Mouse (Mus musculus) layer of hippocampus, adult 18-20 months (tissue): ENCODE measurements around the gene Apoa5. TPM values are rescaled to one million over a fixed set of nuclear protein-coding genes. Genes with fewer than 3 reads are reported as not detected.
"Not testable (repeated sequence)": the region's sequence is repeated elsewhere in the genome, so short reads cannot be mapped to it uniquely, and the experiment has no call there.

Experiments
- DNase-seq, 2 experiments: peaks; one replicate each; pipeline ENCODE4 v3.0.0; 2022; ENCODE audit warnings: low spot score in 2 of 2
- total RNA-seq, 2 experiments: library from RNA; stranded (reverse); gene quantifications; 2 replicates each; pipeline ENCODE4 v1.2.3; 2021

The Apoa5 gene
- total RNA-seq, 2 experiments from 2014 or later, result not detected

- no peak for DNase-seq
Observed at GRCm38 (mm10) chr9:46261131-46261530, 7.3 kb upstream of the Apoa5 start.

DNA sequence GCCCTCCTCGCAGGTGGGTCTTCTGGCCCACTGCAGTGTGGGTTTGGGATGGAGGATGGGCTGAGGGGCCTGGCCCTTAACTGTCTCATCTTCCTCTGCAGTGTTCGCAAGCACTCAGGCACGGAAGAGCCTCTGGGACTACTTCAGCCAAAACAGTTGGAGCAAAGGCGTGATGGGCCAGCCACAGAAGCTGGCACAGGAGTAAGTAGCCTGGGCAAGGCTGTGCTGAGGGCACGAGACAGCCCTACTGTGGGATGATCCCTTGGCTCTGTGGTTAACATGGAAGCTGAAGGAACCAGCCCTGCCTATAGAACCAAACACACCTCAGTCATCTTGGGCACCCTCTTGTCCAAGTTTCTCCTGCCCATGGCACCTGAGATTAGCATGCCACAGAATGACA, 692 bp downstream of the Apoa5 start:
- DNase-seq, result no peak

GRCm38 (mm10) chr9:46270782-46271181, 2.3 kb downstream of the Apoa5 start:
- no peak for DNase-seq

DNA sequence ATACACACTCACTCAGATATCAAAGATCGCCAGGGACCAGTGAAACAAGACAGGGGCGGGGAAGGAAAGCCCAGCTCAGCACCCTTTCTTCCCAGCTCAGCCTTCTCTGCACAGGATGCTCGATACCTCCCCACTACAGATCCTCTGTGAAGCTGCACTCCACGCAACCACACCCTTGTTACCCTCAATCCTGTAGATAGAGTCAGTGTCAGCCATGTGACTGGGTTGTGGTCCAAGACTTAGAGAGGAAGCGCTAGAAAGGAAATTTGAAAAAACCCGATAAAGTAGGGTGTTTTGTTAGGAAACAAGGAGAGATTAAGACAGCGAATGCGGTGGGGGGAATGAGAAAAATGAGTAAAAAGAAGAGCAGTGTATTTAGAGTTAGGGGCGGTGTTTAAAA, 3.6 kb downstream of the Apoa5 start:
- DNase-seq, result no peak

DNA sequence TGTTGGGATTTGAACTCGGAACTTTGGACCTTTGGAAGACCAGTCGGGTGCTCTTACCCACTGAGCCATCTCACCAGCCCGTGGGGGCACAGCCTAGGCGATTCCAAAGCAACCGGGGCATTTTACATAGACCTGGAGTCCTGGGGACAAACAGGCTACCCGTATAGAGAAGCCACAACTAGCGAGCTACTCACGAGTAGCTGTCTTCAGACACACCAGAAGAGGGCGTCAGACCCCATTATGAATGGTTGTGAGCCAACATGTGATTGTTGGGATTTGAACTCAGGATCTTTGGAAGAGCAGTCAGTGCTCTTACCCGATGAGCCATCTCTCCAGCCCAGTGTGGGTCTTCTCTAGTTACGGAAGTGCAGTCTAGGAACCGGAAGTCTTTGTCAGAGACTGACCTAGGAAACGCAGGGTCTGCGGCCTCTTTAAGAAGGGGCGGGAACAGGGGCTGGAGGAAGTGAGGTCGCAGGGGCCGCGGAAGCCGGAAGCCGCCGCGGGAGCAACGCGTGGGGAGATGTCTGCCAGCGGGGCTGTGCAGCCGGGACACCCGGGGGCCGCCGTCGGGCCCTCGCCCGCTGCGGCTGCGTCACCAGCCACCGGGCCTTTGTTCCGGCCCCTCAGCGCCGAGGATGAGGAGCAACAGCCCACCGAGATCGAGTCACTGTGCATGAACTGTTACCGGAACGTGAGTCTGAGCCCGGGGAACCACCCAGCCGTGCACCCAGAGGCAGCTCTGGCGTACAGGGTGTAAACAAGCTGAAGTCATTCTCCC, 4.4 kb downstream of the Apoa5 start, which contains the start of gene Zpr1:
TSS of gene Zpr1 (plus strand) at position 388 of the 778 bp plus-strand sequence.
- DNase-seq, result peak; percentile 89 to 92

GRCm38 (mm10) chr9:46274494-46274893, 6.1 kb downstream of the Apoa5 start:
- DNase-seq, result no peak

DNA sequence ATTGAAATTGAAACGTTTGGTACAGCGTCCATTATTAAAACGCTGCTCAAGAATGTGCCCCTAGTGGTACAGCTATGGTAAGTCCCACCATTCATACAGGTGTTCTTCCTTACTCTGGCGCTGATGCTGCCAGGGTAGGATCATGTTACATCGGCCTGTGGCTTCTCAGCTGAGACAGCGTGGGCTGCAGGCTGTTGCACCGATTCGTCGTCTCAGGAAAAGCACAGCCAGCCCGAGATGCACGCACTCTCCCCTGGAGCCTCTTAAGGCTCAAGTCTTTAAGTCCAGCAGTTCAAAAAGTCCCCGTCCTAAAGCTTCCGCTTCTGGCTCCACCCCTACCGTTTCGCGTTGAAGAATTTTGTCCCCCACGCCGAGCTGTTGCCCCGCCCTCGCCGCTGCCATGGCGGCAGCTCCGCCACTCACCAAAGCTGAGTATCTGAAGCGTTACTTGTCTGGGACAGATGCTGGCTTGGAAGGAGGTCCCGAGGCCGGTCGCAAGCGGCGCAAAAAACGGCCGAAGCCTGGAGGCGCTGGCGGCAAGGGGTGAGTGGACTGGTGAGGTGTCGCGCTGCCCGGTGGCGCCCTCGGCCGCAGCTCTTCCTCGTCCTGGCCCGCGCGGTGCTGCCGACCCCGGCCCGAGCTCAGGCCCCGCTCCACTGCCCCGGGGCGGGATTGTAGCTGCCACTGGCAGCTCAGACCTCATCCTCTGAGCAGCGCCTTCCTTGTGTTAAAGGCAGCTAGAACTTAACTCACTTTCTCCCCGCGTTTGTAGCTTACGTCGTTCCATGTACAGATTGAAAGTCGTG, 14.4 kb downstream of the Apoa5 start, which contains the start of gene Bud13:
TSS of gene Bud13 (plus strand) at position 378 of the 806 bp plus-strand sequence.
- DNase-seq, result peak; percentile 87 to 93

GRCm38 (mm10) chr9:46298381-46298780, 29.9 kb downstream of the Apoa5 start:
- DNase-seq, result no peak

- DNase-seq, result peak in 1 of 2 experiments; percentile 77
Observed at GRCm38 (mm10) chr9:46302142-46302541, 33.7 kb downstream of the Apoa5 start.

- DNase-seq, result no peak
Observed at GRCm38 (mm10) chr9:46309121-46309520, 40.7 kb downstream of the Apoa5 start.

GRCm38 (mm10) chr9:46314507-46314906, 46.1 kb downstream of the Apoa5 start:
- DNase-seq, result peak; percentile 55 to 78

DNA sequence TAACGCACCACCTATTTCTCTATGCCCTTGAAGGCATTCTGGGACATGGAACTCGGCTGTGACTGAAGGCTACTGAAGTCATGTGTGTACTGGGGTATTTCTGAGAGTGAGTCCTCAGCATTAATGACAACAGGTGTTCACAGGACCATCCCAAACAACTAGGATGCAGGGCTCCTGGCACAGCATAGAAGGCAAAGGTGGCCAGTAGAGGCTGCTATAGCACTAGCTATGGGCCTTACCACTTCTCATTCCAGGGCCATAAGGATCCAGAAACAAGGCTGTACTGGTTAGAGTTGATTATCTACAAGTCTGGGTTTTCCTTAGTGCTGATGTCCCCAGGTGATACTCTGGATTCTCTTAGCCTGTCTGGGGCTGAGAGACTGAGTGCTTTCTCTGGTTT, 46.5 kb downstream of the Apoa5 start:
- no peak for DNase-seq

DNA sequence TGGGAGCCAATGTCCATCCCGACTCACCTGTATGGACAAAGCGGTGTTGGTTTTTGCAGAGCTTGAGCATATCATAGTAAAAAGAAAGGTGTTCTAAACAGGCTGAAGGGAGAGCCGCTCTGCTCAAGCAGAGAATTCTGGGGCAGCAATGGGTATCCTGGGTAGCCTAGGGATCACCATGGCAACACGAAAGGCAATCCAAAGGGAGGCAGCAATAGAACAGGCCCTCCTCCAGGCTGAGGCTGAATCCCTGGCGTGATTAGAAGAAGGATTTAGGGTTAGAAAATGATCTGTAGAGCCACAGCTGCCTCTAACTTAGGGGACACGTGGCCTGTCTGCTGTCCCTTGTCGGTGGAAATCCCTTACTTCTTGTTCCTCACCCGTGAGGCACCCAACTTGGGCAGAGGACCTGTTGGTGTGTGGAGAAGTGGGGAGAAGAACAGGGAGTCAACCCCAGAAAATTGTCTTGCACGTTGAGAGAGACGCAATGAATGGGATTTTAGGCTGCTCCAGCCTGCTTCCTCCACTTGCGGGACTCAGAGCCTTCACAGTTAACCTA, 47.5 kb downstream of the Apoa5 start:
- DNase-seq, result peak; percentile 76 to 79

DNA sequence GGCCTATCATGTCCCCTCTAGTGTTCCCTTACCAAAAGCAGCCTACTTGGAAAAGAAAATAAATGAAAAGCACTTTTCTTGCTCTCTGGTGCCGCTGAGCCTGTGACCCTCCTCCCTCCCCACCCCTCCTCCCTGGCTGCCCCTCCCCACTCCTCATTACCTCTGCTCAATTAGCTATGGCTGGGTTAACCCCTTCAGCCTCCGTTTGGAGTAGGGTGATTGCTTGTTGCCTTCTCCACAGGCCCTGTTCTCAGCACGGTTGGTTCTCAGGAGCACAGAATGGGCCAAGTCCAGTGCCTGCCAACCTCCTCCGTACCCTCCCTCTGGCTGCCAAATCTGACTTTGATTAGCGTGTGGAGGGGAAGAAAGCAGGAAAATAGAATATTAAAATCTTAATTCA, 48.0 kb downstream of the Apoa5 start:
- DNase-seq, result peak in 1 of 2 experiments; percentile 46

DNA sequence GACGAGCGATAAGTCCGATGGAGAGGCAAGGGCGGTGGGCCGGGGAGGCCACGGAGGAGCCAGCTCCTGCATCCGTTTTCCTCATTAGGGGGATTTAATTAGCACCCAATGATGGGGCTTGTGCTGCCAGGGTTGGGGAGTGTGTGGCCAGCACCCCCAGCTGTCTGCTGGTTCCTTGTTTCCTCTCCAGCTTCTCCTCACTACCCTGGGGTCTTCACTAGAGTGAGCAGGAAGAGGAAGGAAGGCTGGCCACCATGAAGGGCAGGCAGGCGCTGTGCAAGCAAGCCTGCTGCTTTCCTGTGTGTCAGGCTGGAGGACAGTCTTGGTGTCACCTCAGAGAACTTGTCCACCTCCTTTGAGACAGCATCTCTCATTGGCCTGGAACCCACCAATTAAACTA, 48.5 kb downstream of the Apoa5 start:
- DNase-seq, result no peak

DNA sequence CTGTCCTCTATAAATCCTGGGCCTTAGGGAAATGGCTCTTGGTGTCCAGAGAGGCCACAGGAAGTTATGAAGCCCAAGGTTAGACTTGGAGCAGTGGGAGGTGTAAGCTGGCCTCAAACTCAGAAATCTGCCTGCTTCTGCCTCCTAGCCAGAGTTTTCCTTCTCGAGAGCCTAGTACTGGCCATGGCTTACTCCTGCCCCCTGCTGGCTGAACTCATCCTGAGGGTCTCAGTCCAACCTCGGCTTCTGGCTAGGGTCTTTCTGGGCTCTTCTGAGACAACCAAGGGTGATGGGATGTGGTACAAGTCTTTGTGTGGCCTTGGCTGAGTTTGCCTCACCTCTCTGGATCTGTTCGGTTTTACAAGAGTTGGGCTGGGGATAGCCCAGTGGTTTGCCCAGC, 49.5 kb downstream of the Apoa5 start:
- no peak for DNase-seq

- DNase-seq, result not testable (repeated sequence)
Observed at GRCm38 (mm10) chr9:46319886-46320285, 51.5 kb downstream of the Apoa5 start, which contains the start of gene 4931429L15Rik. 4931429L15Rik (minus strand) TSS chr9:46319986.

DNA sequence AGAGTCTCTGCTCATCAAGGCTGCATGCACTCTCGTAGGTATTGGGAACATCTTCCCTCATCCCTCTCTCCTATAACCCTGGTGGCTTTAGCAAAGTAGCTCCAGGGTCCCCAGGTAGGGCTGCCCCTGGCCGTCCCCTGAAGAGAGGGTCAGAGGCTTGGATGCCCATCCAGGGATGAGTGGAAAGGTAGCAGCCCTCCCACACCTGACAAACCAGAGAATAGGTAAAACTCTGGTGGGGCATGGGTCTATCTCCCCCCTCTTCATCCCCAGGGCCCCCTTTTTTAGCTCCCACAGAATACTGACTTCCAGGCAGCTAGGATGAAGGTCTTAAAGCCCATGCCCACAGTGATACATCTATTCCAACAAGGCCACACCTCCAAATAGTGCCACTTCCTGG, 52.0 kb downstream of the Apoa5 start:
- no peak for DNase-seq
